Mouse (Mus musculus) stomach, postnatal 0 days (tissue): ENCODE data around the gene U2surp. TPM values are rescaled to one million over a fixed set of nuclear protein-coding genes. Genes with fewer than 3 reads are reported as not detected.
A peak's percentile ranks its signal among the peaks of the same experiment; 100 is the strongest.

ENCODE experiments used
- ATAC-seq: fragments of 200-750 bp; cut with Nextera tagmentation; 2 replicates; pipeline ENCODE4 v1.8.0; 2017; ENCODE audit not compliant: low FRiP score, low TSS enrichment
- DNase-seq: peaks from one replicate; pipeline ENCODE4 v3.0.0-alpha.2; 2016; ENCODE audit warnings: low spot score
- H3K27ac ChIP-seq: fragments of 300-500 bp; sonication (generic); replicated peaks from 2 replicates; pipeline ENCODE4 v1.5.1; 2014; ENCODE audit warnings: mild to moderate bottlenecking, control low read depth
- H3K27me3 ChIP-seq: fragments of 300-500 bp; sonication (generic); 2 replicates; pipeline ENCODE4 v1.6.1; 2014; ENCODE audit warnings: low read length; ENCODE audit not compliant: control insufficient read depth, insufficient read depth
- H3K36me3 ChIP-seq: fragments of 300-500 bp; sonication (generic); 2 replicates; pipeline ENCODE4 v1.6.1; 2014; ENCODE audit warnings: low read length, mixed read lengths; ENCODE audit not compliant: control insufficient read depth, insufficient read depth
- H3K4me1 ChIP-seq: fragments of 300-500 bp; sonication (generic); replicated peaks from 2 replicates; pipeline ENCODE4 v1.6.1; 2014; ENCODE audit warnings: antibody characterized with exemption; ENCODE audit not compliant: control insufficient read depth, insufficient read depth
- H3K4me2 ChIP-seq: fragments of 300-500 bp; sonication (generic); replicated peaks from 2 replicates; pipeline ENCODE4 v1.6.1; 2014; ENCODE audit warnings: low read depth, mild to moderate bottlenecking, control low read depth, moderate library complexity
- H3K4me3 ChIP-seq: fragments of 300-500 bp; sonication (generic); 2 replicates; pipeline ENCODE4 v1.5.1; 2014; ENCODE audit warnings: low read depth, low read length, control low read depth
- H3K9ac ChIP-seq: fragments of 300-500 bp; sonication (generic); 2 replicates; pipeline ENCODE4 v1.6.1; 2014; ENCODE audit warnings: mild to moderate bottlenecking, low read length, control low read depth, mixed read lengths
- H3K9me3 ChIP-seq: fragments of 300-500 bp; sonication (generic); 2 replicates; pipeline ENCODE4 v1.6.1; 2016; ENCODE audit warnings: low read length; ENCODE audit not compliant: control insufficient read depth
- CTCF ChIP-seq: IDR thresholded peaks from 2 replicates; pipeline ENCODE4 v1.5.1; 2016; ENCODE audit warnings: antibody characterized with exemption, low read depth, mild to moderate bottlenecking, moderate library complexity
- EP300 ChIP-seq: optimal IDR thresholded peaks from 2 replicates; pipeline ENCODE3; 2016; ENCODE audit warnings: antibody characterized with exemption
- WGBS: fragments of 180-500 bp; shearing (Covaris S2); extraction: QIAGEN DNeasy Blood & Tissue Kit; methylation state at CpG from one replicate; pipeline ENCODE4 v1.1.7; 2014; 5-methylcytosine and 5-hydroxymethylcytosine counted together
- polyA plus RNA-seq: library from polyadenylated mRNA; unstranded; fragments of >200 nt; fragmentation: Nextera tagmentation; extraction: Ambion mirVana; gene quantifications from 2 replicates; pipeline ENCODE4 v1.2.1, GENCODE M21; 2015

U2surp gene
- polyA plus RNA-seq, 1 experiment from 2014 or later: 75.2 TPM

GRCm38 (mm10) chr9:95464028-95464427 is 47.8 kb downstream of the U2surp start:
- TF ChIP-seq EP300 (no peak), CTCF (peak; percentile 43)
- Histone ChIP-seq H3K4me3 (no peak overlapping the region), H3K27me3 (no peaks in the 10 kb centered on the region), H3K9ac (no peak overlapping the region), H3K36me3 (peaks cover 13% of the 10 kb centered on the region), H3K4me2 (no peak overlapping the region), H3K4me1 (no peaks in the 10 kb centered on the region), H3K9me3 (no peaks in the 10 kb centered on the region), H3K27ac (no peak overlapping the region)
- ATAC-seq (no peak), DNase-seq (no peak)
- 79% methylated on average over 1 of the region's 1 CpGs for WGBS

- H3K4me3 ChIP-seq: no peak overlapping the region
- 40% methylated on average over 3 of the region's 3 CpGs for WGBS
- TF ChIP-seq CTCF (no peak), EP300 (no peak)
- no peak overlapping the region for H3K27ac ChIP-seq
- no peaks in the 10 kb centered on the region for H3K27me3 ChIP-seq
- no peak overlapping the region for H3K4me2 ChIP-seq
- H3K9me3 ChIP-seq: no peaks in the 10 kb centered on the region
- H3K36me3 ChIP-seq: no peaks in the 10 kb centered on the region
- H3K4me1 ChIP-seq: no peaks in the 10 kb centered on the region
- DNase-seq (no peak), ATAC-seq (no peak)
- no peak overlapping the region for H3K9ac ChIP-seq
These were observed 59.9 kb downstream of the U2surp start for GRCm38 (mm10) chr9:95451931-95452330.

- H3K4me1 ChIP-seq: no peaks in the 10 kb centered on the region
- H3K9me3 ChIP-seq: no peaks in the 10 kb centered on the region
- no peak overlapping the region for H3K4me2 ChIP-seq
- no peak overlapping the region for H3K9ac ChIP-seq
- no peaks in the 10 kb centered on the region for H3K36me3 ChIP-seq
- no peak overlapping the region for H3K27ac ChIP-seq
- H3K4me3 ChIP-seq: no peak overlapping the region
- no peak for DNase-seq
- TF ChIP-seq CTCF: no peak
- no peak for TF ChIP-seq EP300
- H3K27me3 ChIP-seq: no peaks in the 10 kb centered on the region
- 91% methylated on average over 8 of the region's 8 CpGs for WGBS
- no peak for ATAC-seq
These were observed 61.2 kb downstream of the U2surp start for GRCm38 (mm10) chr9:95450586-95450985.

- no peaks in the 10 kb centered on the region for H3K27me3 ChIP-seq
- WGBS: 18% methylated on average over 13 of the region's 13 CpGs
- DNase-seq (peak; percentile 37), ATAC-seq (no peak)
- no peaks in the 10 kb centered on the region for H3K36me3 ChIP-seq
- H3K9me3 ChIP-seq: no peaks in the 10 kb centered on the region
- no peak overlapping the region for H3K27ac ChIP-seq
- no peaks in the 10 kb centered on the region for H3K4me1 ChIP-seq
- peak overlapping the region; percentile 4; the same call in 1 of the 2 replicates for H3K4me2 ChIP-seq
- H3K9ac ChIP-seq: no peak overlapping the region
- TF ChIP-seq CTCF: peak; percentile 50
- TF ChIP-seq EP300: no peak
- no peak overlapping the region for H3K4me3 ChIP-seq
These were observed 69.5 kb downstream of the U2surp start for GRCm38 (mm10) chr9:95442321-95442731.

GRCm38 (mm10) chr9:95437883-95438282 is 73.9 kb downstream of the U2surp start:
- WGBS: 78% methylated on average over 9 of the region's 9 CpGs
- Histone ChIP-seq H3K9me3 (no peaks in the 10 kb centered on the region), H3K4me1 (no peaks in the 10 kb centered on the region), H3K4me3 (no peak overlapping the region), H3K36me3 (no peaks in the 10 kb centered on the region), H3K9ac (no peak overlapping the region), H3K27ac (no peak overlapping the region), H3K27me3 (no peaks in the 10 kb centered on the region), H3K4me2 (no peak overlapping the region)
- TF ChIP-seq EP300 (no peak), CTCF (no peak)
- no peak for DNase-seq
- no peak for ATAC-seq

- Histone ChIP-seq H3K4me3 (no peak overlapping the region), H3K9ac (no peak overlapping the region), H3K27me3 (no peaks in the 10 kb centered on the region), H3K36me3 (no peaks in the 10 kb centered on the region), H3K27ac (no peak overlapping the region), H3K4me1 (no peaks in the 10 kb centered on the region), H3K4me2 (no peak overlapping the region), H3K9me3 (no peaks in the 10 kb centered on the region)
- TF ChIP-seq EP300: no peak
- TF ChIP-seq CTCF: no peak
- DNase-seq (no peak), ATAC-seq (no peak)
- 75% methylated on average over 4 of the region's 4 CpGs for WGBS
These were observed 75.5 kb downstream of the U2surp start for GRCm38 (mm10) chr9:95436294-95436613.
